Mouse (Mus musculus): ENCODE measurements around the gene Kif7.

The Kif7 gene

DNA sequence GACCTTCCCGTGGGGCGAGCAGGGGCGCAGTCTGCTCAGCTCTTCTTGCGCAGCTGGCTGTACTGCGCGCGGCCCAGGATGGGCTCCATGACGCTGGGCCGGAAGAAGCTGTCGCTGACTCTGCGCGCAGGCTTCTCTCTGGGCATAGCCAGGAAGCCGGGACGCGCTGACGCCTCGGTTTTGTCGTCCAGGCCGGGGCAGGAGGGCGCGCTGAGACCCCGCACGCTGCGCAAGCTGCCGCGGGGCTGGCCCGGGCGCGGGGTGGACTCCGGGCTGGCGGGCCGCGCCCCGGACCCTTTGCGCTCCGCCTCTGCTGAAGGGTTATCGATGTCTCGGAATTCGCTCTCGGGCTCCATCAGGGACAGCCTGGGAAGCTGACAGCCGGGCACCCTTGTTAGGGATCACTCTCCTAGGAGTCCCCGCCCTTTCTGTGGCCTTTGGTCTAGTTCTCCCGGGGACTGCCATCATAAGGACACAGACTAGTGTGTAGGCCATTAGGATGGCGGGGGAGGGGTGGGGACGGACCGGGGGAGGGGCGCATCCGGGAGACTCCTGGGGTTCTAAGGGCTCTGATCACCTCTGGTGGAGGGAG is 6.0 kb upstream of the Kif7 start:
- DNase-seq (ENCODE audit: low read depth, low spot score), result peak; percentile 67

GRCm38 (mm10) chr7:79710831-79711230 is 4.7 kb downstream of the Kif7 start:
- DNase-seq (ENCODE audit: low read depth, low spot score), result no peak

GRCm38 (mm10) chr7:79710130-79710607 is 5.4 kb downstream of the Kif7 start:
- peak; percentile 82 for DNase-seq (ENCODE audit: low read depth, low spot score)

GRCm38 (mm10) chr7:79705210-79705609 is 10.3 kb downstream of the Kif7 start:
- DNase-seq (ENCODE audit: low read depth, low spot score), result no peak

- no peak for DNase-seq (ENCODE audit: low read depth, low spot score)
Observed at GRCm38 (mm10) chr7:79702755-79703154, 12.8 kb downstream of the Kif7 start.

DNA sequence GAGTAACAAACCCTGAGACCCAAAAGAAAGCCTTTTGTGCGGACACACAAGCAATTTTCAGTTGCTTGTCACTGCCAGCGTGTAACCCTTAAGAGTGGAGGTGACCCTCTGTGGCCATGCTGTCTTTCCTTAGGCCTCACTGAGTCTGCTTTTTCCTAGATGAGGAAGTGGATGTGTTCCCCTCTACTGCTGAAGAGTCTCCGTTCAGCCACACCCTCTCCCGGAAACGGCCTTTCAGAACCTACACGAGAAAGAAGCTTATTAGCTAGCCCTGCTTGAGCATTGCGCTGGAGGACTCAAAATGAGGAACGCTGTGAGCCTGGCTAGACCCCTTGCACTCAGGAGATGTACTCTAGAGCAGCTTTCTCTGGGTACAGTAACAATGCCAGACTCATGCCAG is 19.0 kb downstream of the Kif7 start:
- no peak for DNase-seq (ENCODE audit: low read depth, low spot score)

DNA sequence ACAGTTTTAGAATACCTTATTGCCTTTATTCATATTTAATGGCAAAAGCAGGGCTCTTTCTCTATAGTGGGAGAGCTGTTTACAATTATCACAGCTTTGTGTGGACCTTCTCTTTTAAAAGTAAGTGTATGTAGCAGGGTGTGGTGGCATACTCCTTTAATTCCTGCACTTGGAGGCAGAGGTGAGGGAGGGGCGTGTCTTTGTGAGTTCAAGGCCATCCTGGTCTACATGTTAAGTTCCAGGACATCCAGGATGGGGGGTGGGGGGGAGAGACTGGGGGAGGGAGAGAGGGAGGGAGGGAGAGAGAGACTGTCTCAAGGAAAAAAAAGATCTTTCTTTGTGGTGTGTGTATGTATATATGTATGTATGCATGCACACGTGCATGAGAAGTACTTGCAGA is 35.3 kb downstream of the Kif7 start:
- peak; percentile 77 for DNase-seq (ENCODE audit: low read depth, low spot score)

GRCm38 (mm10) chr7:79679186-79679585 is 36.3 kb downstream of the Kif7 start:
- DNase-seq (ENCODE audit: low read depth, low spot score), result peak; percentile 44

- no peak for DNase-seq (ENCODE audit: low read depth, low spot score)
Observed at GRCm38 (mm10) chr7:79670900-79671604, 44.5 kb downstream of the Kif7 start.

GRCm38 (mm10) chr7:79666690-79667089 is 48.8 kb downstream of the Kif7 start:
- DNase-seq (ENCODE audit: low read depth, low spot score), result peak; percentile 48

DNA sequence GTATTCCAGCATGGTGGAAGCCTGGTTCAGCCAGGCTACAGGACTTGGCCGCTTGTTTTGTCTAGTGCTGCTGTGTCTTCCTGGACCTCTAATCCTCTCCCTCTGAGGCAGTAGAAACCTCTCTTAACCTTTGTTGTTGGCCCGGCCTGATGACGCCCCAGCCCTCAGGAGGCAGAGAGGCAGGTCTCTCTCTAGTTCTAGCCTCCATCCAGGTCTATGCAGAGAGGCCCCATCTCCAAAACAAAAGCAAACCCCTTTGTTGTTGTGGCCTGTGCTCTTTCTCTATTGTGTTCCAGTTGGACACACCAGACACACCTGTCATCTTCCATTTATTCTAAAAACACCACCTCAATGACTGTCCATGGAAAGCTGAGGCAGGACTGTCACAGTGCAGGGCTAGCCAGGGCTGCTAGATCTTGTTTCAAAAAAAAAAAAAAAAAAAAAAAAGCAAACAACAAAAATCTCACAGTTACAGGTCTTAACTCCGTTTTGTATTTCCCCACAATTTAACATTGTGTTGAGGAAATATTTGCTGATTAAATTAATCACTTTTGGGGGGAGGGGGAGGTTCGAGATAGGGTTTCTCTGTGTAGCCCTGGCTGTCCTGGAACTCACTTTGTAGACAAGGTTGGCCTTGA is 54.1 kb downstream of the Kif7 start:
- peak; percentile 89 for DNase-seq (ENCODE audit: low read depth, low spot score)

DNA sequence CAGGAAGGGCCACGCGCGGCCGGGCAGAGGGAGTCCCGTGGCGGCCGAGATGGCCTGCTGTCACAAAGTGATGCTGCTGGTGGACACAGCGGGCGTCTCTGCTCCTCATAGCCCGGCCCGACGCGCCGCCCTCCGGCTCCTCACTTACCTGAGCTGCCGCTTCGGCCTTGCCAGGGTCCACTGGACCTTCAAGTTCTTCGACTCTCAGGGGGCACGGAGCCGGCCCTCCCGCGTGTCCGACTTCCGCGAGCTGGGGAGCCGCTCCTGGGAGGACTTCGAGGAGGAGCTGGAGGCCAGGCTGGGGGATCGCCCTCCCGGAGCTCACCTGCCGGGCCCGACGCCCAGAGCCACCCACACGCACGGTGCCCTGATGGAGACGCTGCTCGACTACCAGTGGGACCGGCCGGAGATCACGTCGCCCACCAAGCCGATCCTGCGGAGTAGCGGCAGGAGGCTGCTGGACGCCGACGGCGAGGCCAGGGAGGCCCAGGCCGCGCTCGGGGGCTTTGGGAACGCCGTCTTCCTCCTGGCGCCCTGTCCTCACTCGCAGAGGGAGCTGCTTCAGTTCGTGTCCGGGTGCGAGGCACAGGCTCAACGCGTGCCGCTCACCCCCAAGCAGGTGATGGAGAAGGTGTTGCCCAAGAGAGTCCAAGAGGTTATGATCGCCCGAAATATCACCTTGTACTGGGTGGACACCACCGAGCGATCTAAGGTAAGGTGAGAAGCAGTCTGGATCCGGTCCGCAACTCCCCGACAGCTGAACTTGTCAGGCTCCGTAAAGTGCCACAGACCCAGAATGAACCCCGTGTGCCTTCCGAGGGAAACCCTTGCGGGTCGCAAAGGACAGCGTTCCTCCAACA is 55.0 kb downstream of the Kif7 start:
- DNase-seq (ENCODE audit: low read depth, low spot score), result no peak

- peak; percentile 100 for DNase-seq (ENCODE audit: low read depth, low spot score)
Observed at GRCm38 (mm10) chr7:79659578-79660290, 55.8 kb downstream of the Kif7 start, which contains the start of gene Ticrr. TSS of gene Ticrr (plus strand) at chr7:79660196.

DNA sequence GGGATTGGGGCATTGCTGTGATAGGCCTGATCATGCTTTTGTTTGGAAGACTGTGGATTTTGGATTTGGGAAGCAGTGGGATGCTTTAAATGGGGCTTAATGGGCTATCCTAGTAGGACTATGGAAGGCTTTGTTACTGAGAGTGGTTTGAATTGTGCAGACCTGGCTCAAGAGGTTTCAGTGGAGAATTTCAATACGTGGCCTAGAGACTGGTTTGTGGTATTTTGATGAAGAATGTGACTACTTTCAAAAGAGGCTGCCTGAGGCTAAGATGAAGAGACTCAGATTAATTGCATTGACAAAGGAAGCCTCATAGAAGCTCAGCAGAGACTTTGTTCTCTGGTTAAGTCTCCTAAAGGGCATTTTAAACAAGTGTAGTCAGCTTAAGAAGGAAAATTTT is 60.9 kb downstream of the Kif7 start:
- peak; percentile 97 for DNase-seq (ENCODE audit: low read depth, low spot score)

- peak; percentile 95 for DNase-seq (ENCODE audit: low read depth, low spot score)
Observed at GRCm38 (mm10) chr7:79654185-79654584, 61.3 kb downstream of the Kif7 start.

DNA sequence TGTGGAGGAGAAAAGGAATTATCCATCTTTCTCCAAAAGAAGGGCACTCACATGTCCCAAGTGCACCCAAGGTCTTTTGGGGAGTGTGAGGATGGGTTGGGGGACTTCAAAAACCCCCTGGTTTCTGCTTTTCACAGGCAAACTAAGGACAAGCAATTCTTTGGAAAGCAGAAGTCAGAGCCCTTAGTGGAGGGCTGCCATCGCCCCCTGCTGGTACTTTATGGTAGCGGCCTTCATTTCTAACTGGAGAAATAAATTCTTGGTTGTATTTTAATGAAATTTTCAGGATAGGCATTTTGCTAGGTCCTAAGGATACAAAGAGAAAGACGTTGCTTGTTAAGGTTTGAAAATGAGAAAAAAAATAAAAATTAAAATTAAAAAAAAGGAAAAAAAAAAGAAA is 66.5 kb downstream of the Kif7 start:
- peak; percentile 64 for DNase-seq (ENCODE audit: low read depth, low spot score)

Data from R1 (cell line).